Mouse (Mus musculus) left cerebral cortex, adult 8-10 months (tissue): ENCODE results near the gene Tspan11. TPM values are rescaled to one million over a fixed set of nuclear protein-coding genes. Genes with fewer than 3 reads are reported as not detected.

ENCODE experiments used
- DNase-seq, 2 experiments: peaks; one replicate each; pipeline ENCODE4 v3.0.0; 2022; ENCODE audit warnings: low spot score in 2 of 2
- total RNA-seq, 4 experiments: library from RNA; stranded (reverse); gene quantifications; 2 replicates each; pipeline ENCODE4 v1.2.4; 2022

Gene Tspan11
- total RNA-seq: 1 to 10 TPM; 3.9 to 5.4 (median 4.6) TPM

- no peak for DNase-seq
Measured at GRCm38 (mm10) chr6:127887511-127888421, at the start of gene Tspan11. Tspan11 (plus strand) TSS chr6:127887589.

GRCm38 (mm10) chr6:127837910-127838309 is 49.5 kb upstream of the Tspan11 start:
- DNase-seq: no peak

- DNase-seq: no peak
Measured at GRCm38 (mm10) chr6:127839538-127839937, 47.9 kb upstream of the Tspan11 start.

- peak in 1 of 2 experiments; percentile 53 for DNase-seq
Measured at GRCm38 (mm10) chr6:127840171-127840570, 47.2 kb upstream of the Tspan11 start.

- DNase-seq: no peak
Measured at GRCm38 (mm10) chr6:127841326-127841725, 46.1 kb upstream of the Tspan11 start.

- DNase-seq: no peak
Measured at GRCm38 (mm10) chr6:127846521-127846920, 40.9 kb upstream of the Tspan11 start.

GRCm38 (mm10) chr6:127849496-127849895 is 37.9 kb upstream of the Tspan11 start:
- DNase-seq: no peak

- DNase-seq: peak in 1 of 2 experiments; percentile 25
Measured at GRCm38 (mm10) chr6:127851611-127852010, 35.8 kb upstream of the Tspan11 start.

GRCm38 (mm10) chr6:127853241-127853640 is 34.1 kb upstream of the Tspan11 start:
- DNase-seq: no peak

GRCm38 (mm10) chr6:127853771-127854687 is 33.4 kb upstream of the Tspan11 start:
- DNase-seq: no peak

GRCm38 (mm10) chr6:127854688-127855013 is 32.7 kb upstream of the Tspan11 start:
- no peak for DNase-seq

GRCm38 (mm10) chr6:127855711-127856295 is 31.6 kb upstream of the Tspan11 start:
- no peak for DNase-seq

- DNase-seq: no peak
Measured at GRCm38 (mm10) chr6:127861951-127862350, 25.4 kb upstream of the Tspan11 start.

GRCm38 (mm10) chr6:127865391-127865790 is 22.0 kb upstream of the Tspan11 start:
- no peak for DNase-seq

GRCm38 (mm10) chr6:127868546-127868945 is 18.8 kb upstream of the Tspan11 start:
- DNase-seq: no peak

GRCm38 (mm10) chr6:127869121-127869520 is 18.3 kb upstream of the Tspan11 start:
- DNase-seq: no peak

- DNase-seq: no peak
Measured at GRCm38 (mm10) chr6:127870345-127871324, 16.8 kb upstream of the Tspan11 start.

GRCm38 (mm10) chr6:127871436-127871835 is 16.0 kb upstream of the Tspan11 start:
- DNase-seq: no peak

GRCm38 (mm10) chr6:127872581-127872980 is 14.8 kb upstream of the Tspan11 start:
- no peak for DNase-seq

GRCm38 (mm10) chr6:127875883-127876282 is 11.5 kb upstream of the Tspan11 start:
- no peak for DNase-seq
